ENCODE assay signal across 24 mouse cellular contexts in the genomic region with DNA sequence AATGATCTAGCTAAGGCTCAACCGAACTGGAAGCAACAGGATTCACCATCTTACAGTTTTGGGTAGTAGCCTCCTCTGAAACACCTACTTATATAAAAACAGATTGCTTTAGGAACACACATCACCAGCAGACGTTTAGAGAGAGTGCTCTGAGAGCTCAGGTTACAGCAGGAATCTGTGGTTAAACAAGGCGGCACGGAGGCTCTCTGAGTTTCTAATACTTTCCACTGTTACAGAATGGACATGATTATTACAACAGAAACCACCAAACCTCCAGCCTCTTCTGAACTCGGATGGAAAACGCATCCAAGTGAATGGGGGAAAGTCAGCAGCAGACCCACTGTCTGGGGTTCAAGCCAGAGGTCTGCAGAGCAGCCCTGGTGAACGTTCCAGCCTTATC. TPM values are rescaled to one million over a fixed set of nuclear protein-coding genes. Genes with fewer than 3 reads are reported as not detected.
DNase-seq lines count a peak whose midpoint lies in the region; ATAC-seq and TF ChIP-seq lines count a peak whose summit lies in the region.
"Had no signal": no experiment of that assay in that cellular context is flagged by ENCODE, and none has a peak within 500 bp of the region (broad histone marks: within the 10 kb centered on the region; RNA-seq: fewer than 3 reads in every experiment).

No protein-coding gene starts in this region.

- no peak overlapping the region for H3K4me3 ChIP-seq in limb, embryonic 12.5 days (replicated peaks)
- no peak overlapping the region for H3K4me3 ChIP-seq in limb, embryonic 10.5 days
- H3K4me3 ChIP-seq in stomach, postnatal 0 days (ENCODE audit: low read depth, low read length): no peak overlapping the region
- no peak overlapping the region for H3K4me3 ChIP-seq in cerebellum, adult 2 months (replicated peaks; ENCODE audit: insufficient read depth, low read depth, low read length)
- H3K4me3 ChIP-seq: hindbrain, embryonic 10.5 days; left cerebral cortex, adult 2 months; liver, embryonic 12.5 days; neural tube, embryonic 13.5 days had no signal

- no peak for TF ChIP-seq CTCF in stomach, postnatal 0 days (IDR thresholded peaks at IDR 0.05; ENCODE audit: low read depth)
- no peak for TF ChIP-seq CTCF in cerebellum, adult 2 months (IDR thresholded peaks at IDR 0.05; ENCODE audit: borderline replicate concordance, insufficient read depth, low read depth, low read length)

- H3K36me3 ChIP-seq in limb, embryonic 12.5 days: no peaks in the 10 kb centered on the region
- H3K36me3 ChIP-seq in limb, embryonic 10.5 days: no peaks in the 10 kb centered on the region
- H3K36me3 ChIP-seq in stomach, postnatal 0 days (ENCODE audit: control insufficient read depth, insufficient read depth, low read length): no peaks in the 10 kb centered on the region
- H3K36me3 ChIP-seq: hindbrain, embryonic 10.5 days; liver, embryonic 12.5 days; neural tube, embryonic 13.5 days had no signal

- no peak for TF ChIP-seq EP300 in stomach, postnatal 0 days (optimal IDR thresholded peaks at IDR 0.05)

- H3K4me2 ChIP-seq in limb, embryonic 12.5 days: no peak overlapping the region
- H3K4me2 ChIP-seq in stomach, postnatal 0 days (replicated peaks; ENCODE audit: low read depth): no peak overlapping the region
- H3K4me2 ChIP-seq: heart, embryonic 11.5 days; liver, embryonic 12.5 days; neural tube, embryonic 13.5 days had no signal

- H3K27me3 ChIP-seq in limb, embryonic 12.5 days: peaks cover 29% of the 10 kb centered on the region
- peaks cover 40% of the 10 kb centered on the region for H3K27me3 ChIP-seq in limb, embryonic 10.5 days (ENCODE audit: low read depth, poor library complexity, severe bottlenecking)
- no peaks in the 10 kb centered on the region for H3K27me3 ChIP-seq in stomach, postnatal 0 days (ENCODE audit: control insufficient read depth, insufficient read depth, low read length)
- no peaks in the 10 kb centered on the region for H3K27me3 ChIP-seq in cerebellum, adult 2 months (ENCODE audit: control insufficient read depth, insufficient read depth, low read length)

- H3K9ac ChIP-seq in limb, embryonic 12.5 days (replicated peaks): no peak overlapping the region
- H3K9ac ChIP-seq in stomach, postnatal 0 days (ENCODE audit: low read length): no peak overlapping the region
- H3K9ac ChIP-seq: liver, embryonic 12.5 days; neural tube, embryonic 13.5 days had no signal

- 38% methylated on average over 7 of the region's 7 CpGs for WGBS in limb, embryonic 12.5 days
- 55% methylated on average over 7 of the region's 7 CpGs for WGBS in limb, embryonic 10.5 days
- 44% methylated on average over 7 of the region's 7 CpGs for WGBS in stomach, postnatal 0 days
- WGBS in cerebellum, adult 2 months: 87% methylated on average over 7 of the region's 7 CpGs

- H3K9me3 ChIP-seq in limb, embryonic 12.5 days: no peaks in the 10 kb centered on the region
- H3K9me3 ChIP-seq in limb, embryonic 10.5 days (replicated peaks): no peaks in the 10 kb centered on the region
- H3K9me3 ChIP-seq in stomach, postnatal 0 days (ENCODE audit: control insufficient read depth, low read length): no peaks in the 10 kb centered on the region
- H3K9me3 ChIP-seq: hindbrain, embryonic 10.5 days; liver, embryonic 12.5 days; neural tube, embryonic 13.5 days had no signal

- peak; percentile 67 for ATAC-seq in limb, embryonic 12.5 days (ENCODE audit: insufficient number of reproducible peaks, insufficient read depth, low FRiP score, low TSS enrichment, low read depth)
- ATAC-seq in granulocyte monocyte progenitor cell, adult 5-6 weeks (replicated peaks; ENCODE audit: poor library complexity, severe bottlenecking): 0 out of 2 replicates have a peak, but pooled peaks have one; percentile 21
- ATAC-seq in stomach, postnatal 0 days (ENCODE audit: low FRiP score, low TSS enrichment): no peak

- peak overlapping the region; percentile 51; the same call in 1 of the 2 replicates for H3K27ac ChIP-seq in limb, embryonic 12.5 days
- H3K27ac ChIP-seq in limb, embryonic 10.5 days: no peak overlapping the region
- H3K27ac ChIP-seq in stomach, postnatal 0 days (replicated peaks): peak overlapping the region; percentile 49; the same call in 1 of the 2 replicates
- H3K27ac ChIP-seq in cerebellum, adult 2 months (ENCODE audit: insufficient read depth, low read length): no peak overlapping the region
- H3K27ac ChIP-seq: hindbrain, embryonic 10.5 days; left cerebral cortex, adult 2 months; liver, embryonic 12.5 days; neural tube, embryonic 13.5 days had no signal

- no peak for TF ChIP-seq POLR2A in cerebellum, adult 2 months (IDR thresholded peaks at IDR 0.05; ENCODE audit: borderline replicate concordance, insufficient read depth, low read length)

- peaks cover 14% of the 10 kb centered on the region for H3K4me1 ChIP-seq in limb, embryonic 12.5 days (replicated peaks)
- H3K4me1 ChIP-seq in limb, embryonic 10.5 days: peaks cover 29% of the 10 kb centered on the region
- H3K4me1 ChIP-seq in stomach, postnatal 0 days (replicated peaks; ENCODE audit: control insufficient read depth, insufficient read depth): 0 out of 2 replicates have a peak, but pooled peaks cover 3% of the 10 kb centered on the region
- H3K4me1 ChIP-seq in cerebellum, adult 2 months (ENCODE audit: control insufficient read depth, insufficient read depth, low read length): peaks cover 25% of the 10 kb centered on the region
- H3K4me1 ChIP-seq: liver, embryonic 12.5 days had no signal

- no peak for DNase-seq in limb, embryonic 10.5 days (ENCODE audit: low spot score)
- peak; percentile 66 for DNase-seq in NIH3T3 (ENCODE audit: low read depth)
- DNase-seq in stomach, postnatal 0 days (ENCODE audit: low spot score): no peak
- DNase-seq in right cerebral cortex, adult 18-20 months: no peak
- DNase-seq in cerebellum, adult 2 months: no peak
- DNase-seq: adrenal gland, postnatal 36 days; cerebellum, postnatal 10 days; gastrocnemius, postnatal 36 days; heart, postnatal 10 days; kidney, adult 18-20 months; kidney, postnatal 4 days; layer of hippocampus, adult 9-11 months; lung, adult 18-20 months; lung, postnatal 10 days; midbrain, embryonic 14.5 days; retina, postnatal 1 day; thymus, adult 18-20 months had no signal

RNA-seq across cellular contexts. Expression of gene Rassf5, which starts 9.0 kb away (rescaled TPM):
- polyA plus RNA-seq in limb, embryonic 12.5 days (2016; fragmentation: Nextera tagmentation; extraction: Ambion mirVana): 1.3 and 1.5 TPM in 2 replicates
- polyA plus RNA-seq in limb, embryonic 10.5 days (2016; fragmentation: Nextera tagmentation; extraction: Ambion mirVana): 1.2 and 1.3 TPM in 2 replicates
- total RNA-seq in granulocyte monocyte progenitor cell, adult 5-6 weeks (2014; fragmentation: Nextera tagmentation): 48.5 and 59.1 TPM in 2 replicates
- total RNA-seq in granulocyte monocyte progenitor cell, adult 5-6 weeks (2017): 48.9 and 52.7 TPM in 2 replicates
- polyA plus RNA-seq in stomach, postnatal 0 days (2015; fragmentation: Nextera tagmentation; extraction: Ambion mirVana): 7.9 and 8.6 TPM in 2 replicates
- 18.3 and 20.9 TPM in 2 replicates for polyA plus RNA-seq in cerebellum, adult 2 months (2012; rRNA removed)

RNA-seq across cellular contexts. Expression of gene Ikbke, which starts 43.3 kb away (rescaled TPM):
- 2.3 and 2.8 TPM in 2 replicates for polyA plus RNA-seq in limb, embryonic 12.5 days (2016; fragmentation: Nextera tagmentation; extraction: Ambion mirVana)
- polyA plus RNA-seq in limb, embryonic 10.5 days (2016; fragmentation: Nextera tagmentation; extraction: Ambion mirVana): 1.3 TPM in 2 replicates
- total RNA-seq in granulocyte monocyte progenitor cell, adult 5-6 weeks (2014; fragmentation: Nextera tagmentation): 57.6 and 57.9 TPM in 2 replicates
- 26.2 and 31.7 TPM in 2 replicates for total RNA-seq in granulocyte monocyte progenitor cell, adult 5-6 weeks (2017)
- 4.5 and 5.7 TPM in 2 replicates for polyA plus RNA-seq in stomach, postnatal 0 days (2015; fragmentation: Nextera tagmentation; extraction: Ambion mirVana)
- polyA plus RNA-seq in cerebellum, adult 2 months (2012; rRNA removed): 1.5 and 1.8 TPM in 2 replicates

Comparison
In these comparisons a context has a peak if more than half of its experiments do, and no peak if none do; other contexts are left out.
1. H3K27ac ChIP-seq: peak in limb, embryonic 12.5 days (single experiment) and stomach, postnatal 0 days (single experiment); none in limb, embryonic 10.5 days (single experiment) and cerebellum, adult 2 months (single experiment).